Comparison of ENCODE assay signal across 17 mouse cellular contexts in the genomic region with DNA sequence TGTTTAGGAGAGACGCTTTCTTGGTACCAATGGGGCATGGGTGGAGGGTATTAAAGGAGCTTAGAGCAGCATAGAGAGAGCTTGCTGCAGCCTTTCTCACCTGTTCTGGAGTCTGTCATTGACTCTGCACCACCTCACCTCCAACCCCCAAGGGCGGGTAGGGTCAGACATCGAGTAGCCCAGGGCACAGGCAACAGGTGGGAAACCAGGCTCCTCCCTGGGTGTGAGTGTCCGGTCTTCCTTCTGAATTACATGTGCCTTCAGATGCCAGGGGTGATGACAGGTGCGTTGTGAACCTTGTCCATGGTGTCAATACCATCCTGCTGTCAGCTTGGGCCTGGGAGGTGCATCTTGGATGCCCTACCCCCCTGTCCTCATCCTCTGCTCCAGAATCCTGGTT. TPM values are rescaled to one million over a fixed set of nuclear protein-coding genes. Genes with fewer than 3 reads are reported as not detected.
"Had no signal": no experiment of that assay in that cellular context is flagged by ENCODE, and none has a peak within 500 bp of the region (broad histone marks: within the 10 kb centered on the region; RNA-seq: fewer than 3 reads in every experiment).

No protein-coding gene starts in this region.

- H3K27ac ChIP-seq: kidney, postnatal 0 days; layer of hippocampus, adult 2 months; limb, embryonic 13.5 days; liver, embryonic 15.5 days; midbrain, embryonic 10.5 days; neural tube, embryonic 12.5 days had no signal

- H3K9ac ChIP-seq: limb, embryonic 13.5 days; liver, embryonic 15.5 days; neural tube, embryonic 12.5 days had no signal

- H3K9me3 ChIP-seq: limb, embryonic 13.5 days; liver, embryonic 15.5 days; midbrain, embryonic 10.5 days; neural tube, embryonic 12.5 days had no signal

- ATAC-seq: lung, postnatal 0 days had no signal

- H3K27me3 ChIP-seq: limb, embryonic 13.5 days; liver, embryonic 15.5 days; neural tube, embryonic 12.5 days had no signal

- H3K36me3 ChIP-seq: limb, embryonic 13.5 days; liver, embryonic 15.5 days; midbrain, embryonic 10.5 days; neural tube, embryonic 12.5 days had no signal

- H3K4me2 ChIP-seq: limb, embryonic 13.5 days; liver, embryonic 11.5 days; liver, embryonic 15.5 days; neural tube, embryonic 12.5 days had no signal

- DNase-seq: kidney, postnatal 36 days; lung, adult 2 months; lung, postnatal 36 days; midbrain, embryonic 14.5 days; spleen, adult 18-20 months; thymus, adult 18-20 months; thymus, postnatal 14 days had no signal

- H3K4me3 ChIP-seq: layer of hippocampus, adult 2 months; limb, embryonic 13.5 days; liver, embryonic 15.5 days; midbrain, embryonic 10.5 days; neural tube, embryonic 12.5 days had no signal

- H3K4me1 ChIP-seq: neural tube, embryonic 12.5 days had no signal

RNA-seq across cellular contexts. Expression of gene Xirp1, which starts 1.2 kb away (rescaled TPM):
- total RNA-seq: megakaryocyte progenitor cell, adult 5-6 weeks; neutrophil, adult 5-6 weeks had no signal
- polyA plus RNA-seq: midbrain, embryonic 10.5 days; midbrain, embryonic 14.5 days had no signal
